Mouse (Mus musculus) olfactory bulb, adult 2 months (tissue): ENCODE data around the gene Tfb2m.

Experiments used
- CTCF ChIP-seq: fragments of 200-500 bp; IDR thresholded peaks from 2 replicates; pipeline ENCODE4 v1.5.1; 2012; ENCODE audit warnings: low read depth, mild to moderate bottlenecking, low read length, moderate library complexity; ENCODE audit not compliant: insufficient read depth
- POLR2A ChIP-seq: fragments of 200-500 bp; IDR thresholded peaks from 2 replicates; pipeline ENCODE4 v1.6.1; 2012; ENCODE audit warnings: mild to moderate bottlenecking, low read depth, low read length, moderate library complexity; ENCODE audit not compliant: insufficient read depth

GRCm38 (mm10) chr1:179519901-179520300 is 26.2 kb downstream of the Tfb2m start:
- TF ChIP-seq CTCF = no peak
- no peak for TF ChIP-seq POLR2A
